Mouse (Mus musculus) yolk sac, embryonic 10.5 days (tissue): ENCODE measurements around the gene Ebf3.

Source experiments
- DNase-seq: peaks from one replicate; pipeline ENCODE4 v3.0.0-alpha.2; 2017; ENCODE audit warnings: low spot score

Ebf3 gene

DNA sequence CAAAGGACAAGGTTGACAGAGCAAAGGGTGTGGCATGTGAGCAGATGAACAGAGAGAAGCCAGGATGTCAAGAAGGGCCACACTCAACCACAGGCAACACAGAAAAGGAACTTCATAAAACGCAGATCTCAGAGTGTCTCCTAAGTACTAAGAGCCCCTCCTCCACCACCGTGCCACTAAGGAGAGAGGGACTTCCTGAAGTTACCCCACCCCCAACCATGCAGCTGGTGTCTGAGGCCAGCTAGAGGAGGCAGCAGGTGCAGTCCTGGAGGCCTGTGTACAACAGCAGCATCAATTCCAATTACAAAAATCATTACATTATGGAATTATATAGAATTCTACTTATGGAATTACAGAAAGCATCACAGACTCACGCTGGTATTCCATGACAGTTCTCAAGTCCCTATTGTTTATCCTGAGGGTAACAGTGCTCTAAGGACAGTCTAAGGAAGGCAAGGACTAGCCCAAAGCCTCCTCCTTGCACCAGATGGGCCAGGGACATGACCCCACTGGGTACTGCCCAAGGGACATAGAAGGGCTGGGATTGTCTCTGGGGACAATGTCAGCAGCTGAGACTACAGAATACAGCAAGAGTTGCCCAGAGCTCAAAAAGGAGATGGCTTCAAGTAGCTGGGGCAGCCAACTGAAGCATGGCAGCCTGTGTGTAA is 24.8 kb downstream of the Ebf3 start:
- no peak for DNase-seq

DNA sequence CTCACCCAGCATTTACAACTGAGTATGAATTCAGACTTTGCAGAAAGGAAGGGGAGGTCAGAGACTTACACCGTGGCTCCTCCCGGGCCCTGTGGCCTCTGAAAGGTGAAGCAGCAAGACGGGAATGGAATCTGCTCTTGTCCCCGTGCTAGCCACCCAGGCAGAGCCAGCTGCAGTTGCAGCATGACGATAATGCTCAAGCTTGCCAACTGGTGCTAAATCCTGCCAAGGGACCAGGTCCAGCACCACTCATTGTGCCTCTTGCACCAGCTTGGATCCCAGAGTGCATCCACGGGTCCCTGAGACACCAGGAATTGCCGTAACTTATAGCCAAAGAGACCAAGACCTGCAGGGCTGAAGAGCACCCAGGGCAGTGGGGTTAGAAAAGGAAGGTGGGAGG is 36.1 kb downstream of the Ebf3 start:
- no peak for DNase-seq

GRCm38 (mm10) chr7:137277713-137278112 is 36.5 kb downstream of the Ebf3 start:
- no peak for DNase-seq

- no peak for DNase-seq
Observed at GRCm38 (mm10) chr7:137272252-137272651, 42.0 kb downstream of the Ebf3 start.

DNA sequence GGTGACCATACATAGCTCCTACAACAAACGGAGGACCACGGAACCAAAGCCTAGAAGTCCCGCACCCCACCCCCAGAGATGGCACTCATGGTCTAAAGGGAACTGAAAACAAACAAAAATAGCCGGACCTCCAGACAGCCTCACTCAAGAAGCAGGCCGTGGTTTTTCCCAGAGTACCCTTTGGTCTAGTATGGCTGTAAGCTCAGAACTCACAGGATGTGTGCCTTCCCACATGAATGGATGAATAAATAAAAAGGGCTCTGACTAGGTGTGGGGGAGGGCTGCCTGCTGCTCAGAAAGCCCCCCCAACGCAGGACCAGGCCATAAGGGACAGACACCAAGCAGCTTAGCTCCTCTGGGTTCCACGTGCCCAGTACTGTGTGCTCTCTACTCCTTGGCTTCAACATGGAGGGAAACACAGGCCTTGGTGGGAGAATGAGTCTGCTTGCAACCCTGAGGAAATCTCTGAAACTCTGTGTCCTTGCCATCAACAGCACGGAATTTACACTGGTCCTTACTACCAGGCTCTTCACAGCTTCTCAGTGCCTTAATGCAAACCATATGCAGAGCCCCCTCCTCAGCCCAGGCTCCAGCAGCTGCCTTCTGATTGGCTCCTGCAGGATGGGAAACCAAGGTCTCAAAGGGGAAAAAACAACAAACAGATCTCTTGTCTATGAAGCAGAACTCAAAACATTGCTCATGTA is 45.6 kb downstream of the Ebf3 start:
- no peak for DNase-seq

DNA sequence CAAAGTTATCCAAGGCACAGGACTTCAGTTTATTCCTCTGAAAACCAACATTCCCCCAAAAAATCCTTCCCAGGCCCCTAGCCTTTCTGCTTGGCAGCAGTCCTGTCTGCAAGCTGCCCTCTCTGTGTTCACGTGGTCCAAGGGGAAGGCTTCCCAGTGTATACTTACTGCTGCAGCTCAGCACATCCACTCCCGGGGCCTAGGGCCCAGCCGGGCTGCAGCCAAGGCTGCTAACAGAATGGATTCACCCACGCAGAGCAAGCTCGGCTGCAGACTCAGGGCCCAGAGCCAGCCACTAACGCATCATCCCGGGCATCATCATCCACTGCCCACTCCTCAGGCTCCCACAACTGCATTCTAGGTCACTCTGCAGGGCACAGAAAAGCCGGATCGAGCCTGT is 46.8 kb downstream of the Ebf3 start:
- DNase-seq, result no peak

DNA sequence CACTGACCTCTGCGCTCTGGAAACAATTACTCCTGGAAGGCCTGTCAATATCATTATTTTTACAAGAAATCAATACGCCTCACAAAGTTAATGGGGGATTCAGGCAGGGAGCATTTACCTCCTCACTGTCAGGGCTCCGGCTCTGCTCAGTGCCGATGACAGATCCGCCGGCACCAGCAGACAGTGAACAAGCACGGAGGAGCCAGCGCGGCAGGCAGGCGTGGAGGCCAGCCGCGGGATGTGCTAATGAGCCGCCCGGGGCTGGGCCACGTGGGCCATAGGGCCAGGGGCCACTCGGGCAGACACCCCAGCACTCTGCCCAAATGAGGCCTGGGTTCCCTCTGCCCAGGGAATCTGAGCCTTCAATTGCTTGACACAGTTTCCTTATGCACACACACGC is 47.7 kb downstream of the Ebf3 start:
- no peak for DNase-seq

DNA sequence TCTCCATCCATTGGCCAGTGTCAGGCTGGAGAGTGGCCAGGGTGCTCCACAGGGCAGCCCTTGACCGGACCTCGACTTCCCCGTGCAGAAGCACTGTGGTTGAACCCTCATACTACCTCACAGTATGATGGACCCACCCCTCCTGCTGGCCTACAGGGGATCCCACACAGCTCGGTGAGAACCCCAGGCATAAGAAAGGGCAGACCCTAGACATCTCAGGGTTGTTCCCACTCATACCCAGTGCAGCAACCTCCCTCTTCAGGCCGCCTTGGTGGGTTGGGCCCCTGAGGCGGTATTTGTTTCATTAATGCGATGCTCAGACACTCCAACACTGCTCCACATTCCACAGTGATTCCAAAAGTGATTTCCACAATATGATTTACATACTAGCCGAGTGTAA is 51.9 kb downstream of the Ebf3 start:
- no peak for DNase-seq

DNA sequence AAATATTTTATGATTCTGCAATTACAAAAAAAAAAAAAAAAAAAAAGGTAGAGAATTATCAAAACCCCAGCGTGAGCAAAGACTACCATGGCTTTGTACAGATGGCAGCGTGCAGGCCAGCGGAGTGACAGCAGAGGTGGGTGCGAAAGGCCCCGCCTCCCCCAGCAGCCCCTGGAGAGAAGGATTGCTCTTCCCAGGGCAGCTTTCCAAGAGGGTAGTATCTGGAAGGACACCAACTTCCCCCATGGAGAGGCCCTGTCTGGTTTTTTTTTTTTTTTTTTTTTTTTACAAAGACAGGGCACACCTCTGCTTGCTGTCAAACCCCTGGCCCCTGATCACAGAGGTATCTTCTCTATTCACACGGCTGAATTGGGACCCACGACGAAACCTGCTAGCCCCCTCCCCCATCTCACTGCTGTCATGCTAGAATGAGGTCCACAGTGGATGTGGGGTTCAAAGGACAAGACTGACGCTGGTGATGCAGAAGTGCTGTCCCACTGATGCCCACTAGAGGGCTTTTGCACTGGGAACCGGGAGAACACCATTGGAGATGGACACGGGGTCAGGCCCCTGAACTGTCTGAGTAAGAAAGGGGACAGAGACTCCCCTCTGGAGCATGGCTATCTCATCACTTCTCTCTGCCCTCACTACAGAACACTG is 67.9 kb downstream of the Ebf3 start:
- DNase-seq, result peak; percentile 31

DNA sequence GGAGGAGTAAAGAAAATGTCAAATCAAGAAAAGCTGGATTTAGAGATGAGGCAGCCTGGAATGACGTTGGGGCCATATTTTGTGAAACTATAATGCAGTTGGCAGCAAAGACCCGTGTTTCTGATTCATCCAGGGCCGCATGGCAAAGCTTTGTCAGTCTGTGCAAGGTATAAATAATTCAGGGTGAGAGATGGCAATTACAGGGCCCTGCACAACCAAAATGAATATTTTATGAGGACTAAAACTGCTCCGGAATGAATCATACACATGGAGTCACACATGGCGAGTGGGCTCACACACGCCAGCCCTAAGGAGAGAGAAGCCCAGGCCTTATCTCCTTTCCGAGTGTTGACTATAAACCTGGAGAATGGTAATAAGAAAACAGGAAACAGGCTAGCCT is 69.4 kb downstream of the Ebf3 start:
- DNase-seq, result no peak

DNA sequence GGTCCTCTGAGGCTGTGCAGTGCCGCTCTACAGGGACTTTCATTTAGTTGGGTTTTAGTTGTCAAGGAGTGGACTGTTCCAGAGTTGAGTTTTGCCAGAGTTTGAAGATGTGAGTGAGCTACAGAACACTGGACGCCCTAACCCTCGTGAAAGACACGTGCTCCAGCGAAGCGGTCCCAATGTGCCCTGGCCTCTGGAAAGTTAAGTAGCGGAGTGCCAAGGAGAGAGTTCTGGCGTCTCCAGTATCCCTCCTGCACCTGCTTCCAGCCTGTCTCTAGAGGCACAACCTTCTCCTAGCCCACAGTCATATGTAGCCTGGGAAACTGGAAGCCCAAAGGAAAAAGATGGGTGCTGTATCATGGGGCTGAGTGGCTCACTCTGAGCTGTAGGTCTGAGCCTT is 73.8 kb downstream of the Ebf3 start:
- DNase-seq, result no peak

GRCm38 (mm10) chr7:137239542-137240133 is 74.6 kb downstream of the Ebf3 start:
- no peak for DNase-seq

- no peak for DNase-seq
Observed at GRCm38 (mm10) chr7:137237419-137237818, 76.8 kb downstream of the Ebf3 start.

- DNase-seq, result no peak
Observed at GRCm38 (mm10) chr7:137223823-137224222, 90.4 kb downstream of the Ebf3 start.

- no peak for DNase-seq
Observed at GRCm38 (mm10) chr7:137222831-137223505, 91.3 kb downstream of the Ebf3 start.

DNA sequence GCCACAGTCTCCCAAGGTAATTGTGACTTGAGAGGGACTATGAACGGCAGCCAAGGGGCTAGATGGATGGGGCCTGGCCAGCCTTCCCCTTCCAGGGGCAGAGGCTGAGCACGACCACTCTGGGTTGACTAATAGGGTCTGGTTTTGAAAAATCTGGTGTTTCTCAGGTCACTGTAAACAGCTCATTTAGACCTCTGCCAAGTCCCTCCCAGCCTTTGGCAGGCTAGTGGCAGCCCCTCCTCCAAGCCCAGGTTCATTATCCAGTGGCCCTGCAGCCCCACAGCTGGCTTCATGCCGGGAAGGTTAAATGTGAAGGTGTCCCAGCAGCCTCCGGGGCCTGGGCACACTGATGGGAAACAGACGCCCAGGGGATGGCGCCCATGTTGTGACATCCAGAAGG is 92.6 kb downstream of the Ebf3 start:
- DNase-seq, result peak; percentile 15

DNA sequence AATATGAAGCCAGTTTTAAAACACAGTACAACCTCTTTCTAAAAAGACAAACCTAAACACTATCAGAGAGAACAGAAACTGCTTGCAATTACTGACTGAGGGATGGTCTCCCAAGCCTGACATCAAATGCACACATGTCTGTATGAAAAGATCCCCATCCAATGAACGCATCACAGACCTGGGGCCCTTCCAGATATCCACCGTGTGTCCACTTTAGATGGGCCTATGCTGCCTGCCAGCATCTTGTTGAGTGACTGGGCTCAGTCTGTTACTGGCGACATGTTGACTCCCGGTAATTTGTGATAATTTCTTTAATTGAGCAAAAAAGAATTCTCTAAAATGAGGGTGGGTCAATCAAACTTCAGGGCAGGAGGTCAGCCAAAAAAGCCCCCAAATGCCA is 93.8 kb downstream of the Ebf3 start:
- no peak for DNase-seq

- DNase-seq, result no peak
Observed at GRCm38 (mm10) chr7:137218706-137219105, 95.5 kb downstream of the Ebf3 start.

DNA sequence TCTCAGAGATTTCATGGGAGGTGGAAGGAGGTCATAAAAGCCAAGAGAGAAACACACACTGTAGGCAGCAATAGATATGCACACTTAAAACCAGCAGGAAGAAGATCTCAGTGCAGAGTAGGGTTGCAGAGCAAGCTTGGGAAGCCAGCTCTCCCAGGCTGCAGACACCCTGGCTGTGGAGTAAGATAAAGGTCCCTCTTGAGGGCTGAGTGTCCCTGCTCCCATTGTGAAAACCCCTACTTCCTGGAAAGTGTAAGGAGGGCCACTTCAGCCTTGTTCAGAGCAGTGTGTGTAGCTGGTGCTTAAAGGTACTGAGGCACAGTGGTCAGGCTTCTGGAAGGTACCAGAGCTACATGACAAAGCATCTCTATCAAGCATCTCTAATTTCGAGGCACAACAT is 100.8 kb downstream of the Ebf3 start:
- no peak for DNase-seq

GRCm38 (mm10) chr7:137211332-137211731 is 102.9 kb downstream of the Ebf3 start:
- DNase-seq, result no peak

DNA sequence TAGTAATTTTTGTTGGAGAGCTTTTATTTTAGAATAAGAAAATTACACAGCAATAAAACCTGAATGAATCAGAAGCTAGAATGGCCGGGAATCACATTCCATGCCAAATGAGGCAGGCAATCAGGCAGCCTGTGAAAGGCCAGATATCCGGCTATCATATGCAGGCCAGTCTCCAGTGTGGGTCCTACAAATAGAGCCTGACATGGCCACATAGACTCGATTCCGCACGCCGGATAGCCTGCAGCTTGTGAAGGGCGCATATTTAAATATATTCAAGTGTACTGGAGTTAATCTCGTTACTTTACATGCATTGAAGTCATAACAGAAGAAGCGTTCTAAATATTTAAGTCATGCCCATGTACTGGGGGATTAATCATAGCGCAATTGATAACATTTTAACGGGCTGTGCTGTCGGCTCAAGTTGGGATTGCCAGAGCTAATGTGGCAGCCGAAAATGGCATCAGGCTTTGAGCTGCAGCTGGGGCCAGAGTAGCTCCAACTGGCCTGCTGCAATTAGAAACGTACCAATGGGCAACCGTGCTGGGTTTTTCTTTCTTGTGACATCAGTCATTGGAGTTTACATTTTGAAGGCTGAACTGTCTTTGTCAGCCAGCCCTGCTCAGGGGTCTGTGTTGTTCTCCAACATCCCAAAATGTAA is 104.4 kb downstream of the Ebf3 start:
- no peak for DNase-seq

DNA sequence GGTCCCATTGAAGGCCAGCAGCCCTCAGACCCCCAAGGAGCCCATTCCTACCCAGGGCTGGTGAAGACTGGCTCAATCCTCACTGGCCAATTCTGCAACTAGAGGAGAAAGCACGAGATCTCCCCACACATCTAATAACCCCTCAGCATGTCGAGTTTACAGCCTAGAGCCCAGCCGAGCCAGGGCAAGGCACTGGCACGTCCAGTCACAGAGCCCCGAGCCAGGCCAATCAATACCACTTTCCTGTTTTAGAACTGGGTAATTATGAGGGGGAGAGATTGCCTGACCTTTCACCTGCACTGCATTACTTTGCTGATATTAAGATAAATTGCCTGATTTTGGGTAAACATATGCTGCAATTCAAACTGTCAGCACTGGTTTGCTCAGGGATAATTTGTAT is 105.7 kb downstream of the Ebf3 start:
- DNase-seq, result no peak
